Mouse (Mus musculus) gastrocnemius, postnatal 25 days (tissue): ENCODE results near the gene Acap3. TPM values are rescaled to one million over a fixed set of nuclear protein-coding genes. Genes with fewer than 3 reads are reported as not detected.

Source experiments
- DNase-seq: peaks from one replicate; pipeline ENCODE4 v3.0.0; 2022
- long read RNA-seq, 2 experiments: library from polyadenylated mRNA; stranded (forward); transcript quantifications; one replicate each; pipeline ENCODE4 v2.0.0; 2021
- total RNA-seq, 2 experiments: library from RNA; stranded (reverse); gene quantifications; 1 replicate in 1 of 2; 2 replicates in 1 of 2; pipeline ENCODE4 v1.2.3; 2021

Gene Acap3
- 10 to 100 TPM in 1 of 2 experiments, 1 to 10 TPM in 1; 7.2 to 10.4 TPM for total RNA-seq
- long read RNA-seq, experiment 1, partial matches to known transcripts = 0 of 6 reads
- long read RNA-seq, experiment 1, other reads (novel, unspliced or antisense) = 6 of 6 reads
- long read RNA-seq, experiment 2, partial matches to known transcripts = 1 of 9 reads
- long read RNA-seq, experiment 2, other reads (novel, unspliced or antisense) = 8 of 9 reads

GRCm38 (mm10) chr4:155891551-155892001, at the start of gene Acap3, which contains the start of gene Pusl1:
Gene Acap3 (plus strand): TSS chr4:155891822.
Gene Pusl1 (minus strand): TSS chr4:155891781.
- peak; percentile 95 for DNase-seq

- DNase-seq = no peak
Observed at GRCm38 (mm10) chr4:155843231-155843630, 48.4 kb upstream of the Acap3 start.

GRCm38 (mm10) chr4:155846871-155847578, 44.6 kb upstream of the Acap3 start, which contains the start of gene Dvl1:
Gene Dvl1 (plus strand): TSS chr4:155847402.
- DNase-seq = peak; percentile 92

GRCm38 (mm10) chr4:155847591-155848352, 43.9 kb upstream of the Acap3 start:
- peak; percentile 54 for DNase-seq

GRCm38 (mm10) chr4:155848434-155849095, 43.1 kb upstream of the Acap3 start:
- peak; percentile 80 for DNase-seq

DNA sequence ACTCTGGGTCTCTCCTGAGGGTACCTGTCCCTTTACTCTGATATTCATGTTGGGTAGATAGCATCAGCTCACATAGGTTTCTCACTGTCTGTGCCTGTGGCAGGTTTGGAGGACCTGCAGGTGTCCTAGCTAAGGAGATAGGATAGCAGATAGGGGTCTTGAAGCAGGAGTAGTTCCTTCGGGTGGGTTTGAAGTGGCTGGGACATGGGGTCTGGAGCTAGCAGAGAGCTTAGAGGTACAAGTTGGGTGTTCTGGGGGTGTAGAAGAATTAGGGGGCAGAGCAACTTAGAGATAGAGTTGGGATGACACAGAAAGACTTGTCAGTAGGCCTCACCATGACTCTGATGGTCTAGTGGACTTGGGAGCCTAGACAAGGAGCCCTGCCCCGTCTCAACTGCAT, 42.2 kb upstream of the Acap3 start:
- no peak for DNase-seq

DNA sequence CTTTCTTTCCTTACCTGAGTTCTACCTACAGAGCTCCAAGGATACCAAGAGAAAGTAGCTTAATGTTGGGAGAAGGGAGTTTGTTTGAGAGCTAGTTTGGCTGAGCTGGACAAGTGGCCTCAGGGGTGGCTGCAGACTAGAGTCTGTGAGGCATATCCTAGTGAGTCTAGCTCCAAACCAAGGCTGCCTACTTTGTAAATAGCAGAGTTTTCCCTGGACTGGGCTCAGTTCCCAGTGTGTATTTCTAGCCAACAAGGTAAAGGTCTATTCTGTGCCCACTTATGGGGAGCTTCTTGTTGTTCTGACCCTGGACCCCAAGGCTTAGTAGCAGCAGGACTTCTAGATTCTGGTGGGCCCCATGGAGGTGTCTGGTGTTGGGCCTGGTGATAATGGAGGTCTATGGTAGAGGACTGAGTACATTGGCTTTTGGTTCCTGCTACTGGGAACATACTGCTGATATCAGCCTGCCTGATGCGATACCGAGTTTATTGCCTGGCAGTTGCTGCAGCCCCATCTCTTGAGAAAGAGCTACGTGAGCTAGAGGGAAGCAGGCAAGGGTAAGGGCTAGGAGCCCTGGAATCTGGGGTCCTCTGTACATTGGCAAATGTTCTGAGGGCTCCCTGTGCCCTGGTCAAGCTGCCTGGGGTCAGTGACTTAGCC, 41.7 kb upstream of the Acap3 start:
- no peak for DNase-seq

- DNase-seq = no peak
Observed at GRCm38 (mm10) chr4:155851368-155851767, 40.3 kb upstream of the Acap3 start.

DNA sequence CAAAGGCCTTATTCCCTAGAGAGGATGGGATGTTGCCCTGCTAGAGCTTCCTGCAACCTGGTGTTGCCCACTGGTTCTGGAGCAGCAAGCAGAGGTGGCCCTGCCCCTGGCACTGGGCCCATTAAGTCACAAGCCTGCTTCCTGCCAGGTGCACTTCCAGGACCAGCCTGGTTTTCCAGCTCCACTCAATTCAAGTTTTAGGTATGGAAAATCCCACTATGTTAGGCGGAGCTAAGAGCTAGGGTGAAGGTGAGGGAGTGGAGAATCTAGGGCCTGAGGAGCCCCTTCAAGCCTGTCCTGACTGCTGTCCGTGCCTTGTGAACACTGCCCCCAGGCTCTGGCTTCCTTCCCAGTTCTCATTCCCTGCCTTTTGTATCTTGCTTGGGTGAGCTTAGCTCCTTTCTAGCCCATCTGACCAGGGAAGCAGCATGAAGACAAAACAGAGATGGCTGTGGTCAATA, 39.6 kb upstream of the Acap3 start:
- DNase-seq = no peak

- DNase-seq = no peak
Observed at GRCm38 (mm10) chr4:155853421-155853820, 38.2 kb upstream of the Acap3 start.

- DNase-seq = no peak
Observed at GRCm38 (mm10) chr4:155854991-155855390, 36.6 kb upstream of the Acap3 start.

- DNase-seq = peak; percentile 3
Observed at GRCm38 (mm10) chr4:155856071-155856470, 35.6 kb upstream of the Acap3 start.

GRCm38 (mm10) chr4:155856881-155857280, 34.7 kb upstream of the Acap3 start:
- no peak for DNase-seq

GRCm38 (mm10) chr4:155859318-155859717, 32.3 kb upstream of the Acap3 start:
- DNase-seq = no peak

DNA sequence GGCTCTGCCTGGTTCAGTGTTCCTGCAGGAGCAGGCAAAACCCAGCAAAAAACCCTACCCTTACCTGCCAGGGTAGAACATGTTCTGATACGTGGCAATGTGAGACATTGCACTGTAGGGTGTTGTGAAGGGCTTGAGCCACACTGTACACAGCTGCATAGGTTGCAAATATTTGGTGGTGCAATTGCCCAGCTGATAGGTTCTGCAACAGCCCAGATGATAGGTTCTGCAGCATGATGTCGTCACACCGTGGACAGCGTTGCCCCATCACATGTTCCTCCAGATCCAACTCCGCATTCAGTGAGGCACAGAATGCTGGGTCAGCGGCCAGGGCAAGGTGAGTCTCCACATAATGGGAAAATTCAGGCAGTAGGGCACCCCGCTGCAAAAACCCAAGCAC, 29.8 kb upstream of the Acap3 start:
- no peak for DNase-seq

DNA sequence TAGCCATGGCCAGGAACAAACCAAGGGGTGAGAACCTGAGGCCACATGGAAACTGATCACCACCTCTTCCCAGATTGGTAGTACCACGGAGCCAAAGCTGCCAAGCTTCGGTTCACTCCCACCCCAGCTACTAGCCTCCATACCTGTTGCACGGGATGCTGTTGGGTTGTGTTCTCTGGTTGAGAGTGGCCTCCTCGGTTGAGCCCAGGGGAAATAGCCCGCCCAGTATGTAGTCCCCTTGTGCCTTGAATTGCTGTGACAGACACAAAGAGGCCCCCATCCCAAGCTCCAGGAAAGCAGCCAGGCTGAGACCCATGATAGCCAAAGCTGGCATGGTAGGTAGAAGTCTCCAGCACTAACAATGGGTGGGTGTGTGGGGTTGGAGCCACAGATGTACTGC, 28.6 kb upstream of the Acap3 start, which contains the start of gene Tas1r3:
Gene Tas1r3, minus strand, starts transcription at position 362 of the 400 bp plus-strand sequence.
- no peak for DNase-seq

GRCm38 (mm10) chr4:155868614-155869298, 22.9 kb upstream of the Acap3 start:
- DNase-seq = no peak

- DNase-seq = peak; percentile 97
Observed at GRCm38 (mm10) chr4:155869317-155870033, 22.1 kb upstream of the Acap3 start, which contains the start of the genes Cptp and Ints11. Gene Cptp (minus strand): TSS chr4:155869440. Gene Ints11 (plus strand): TSS chr4:155869546.

- DNase-seq = no peak
Observed at GRCm38 (mm10) chr4:155871404-155871803, 20.2 kb upstream of the Acap3 start.

DNA sequence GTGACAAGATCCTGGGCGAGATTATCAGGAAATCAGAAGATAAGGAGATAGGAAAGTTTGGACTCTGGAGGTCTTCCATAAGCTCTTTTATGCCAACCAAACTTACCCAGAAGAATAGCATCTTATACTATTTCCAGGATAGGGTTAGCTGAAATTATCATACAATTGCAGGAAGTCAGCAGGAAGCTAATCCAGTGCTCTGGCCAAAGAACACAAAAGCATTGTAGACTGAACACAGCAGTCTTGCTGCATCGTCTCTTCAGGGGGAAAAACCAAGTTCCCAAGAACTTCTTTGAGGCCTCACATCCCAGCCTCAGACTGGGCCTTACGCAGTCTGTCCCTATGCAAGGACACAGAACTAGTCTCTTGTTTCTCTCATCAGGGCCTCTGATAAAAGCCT, 8.0 kb upstream of the Acap3 start:
- DNase-seq = no peak
